Mouse (Mus musculus) forebrain, embryonic 15.5 days (tissue): Measurements from ENCODE around the gene Slc7a7. TPM values are rescaled to one million over a fixed set of nuclear protein-coding genes. Genes with fewer than 3 reads are reported as not detected.

Source experiments
- ATAC-seq: fragments of 200-750 bp; cut with Nextera tagmentation; replicated peaks from 2 replicates; pipeline ENCODE4 v1.8.0; 2017; ENCODE audit warnings: mild to moderate bottlenecking, moderate TSS enrichment, moderate library complexity
- H3K27ac ChIP-seq: fragments of 300-500 bp; sonication (generic); replicated peaks from 2 replicates; pipeline ENCODE4 v1.5.1; 2015; ENCODE audit warnings: mild to moderate bottlenecking, inconsistent platforms
- H3K27me3 ChIP-seq: fragments of 300-500 bp; sonication (generic); 2 replicates; pipeline ENCODE4 v1.6.1; 2015; ENCODE audit warnings: inconsistent platforms
- H3K36me3 ChIP-seq: fragments of 300-500 bp; sonication (generic); 2 replicates; pipeline ENCODE4 v1.6.1; 2015; ENCODE audit warnings: mild to moderate bottlenecking, inconsistent platforms
- H3K4me1 ChIP-seq: fragments of 300-500 bp; sonication (generic); 2 replicates; pipeline ENCODE4 v1.6.1; 2015; ENCODE audit warnings: inconsistent platforms
- H3K4me2 ChIP-seq: fragments of 300-500 bp; sonication (generic); replicated peaks from 2 replicates; pipeline ENCODE4 v1.6.1; 2015; ENCODE audit warnings: mild to moderate bottlenecking, inconsistent platforms
- H3K4me3 ChIP-seq: fragments of 300-500 bp; sonication (generic); 2 replicates; pipeline ENCODE4 v1.5.1; 2015; ENCODE audit warnings: mild to moderate bottlenecking, inconsistent platforms
- H3K9ac ChIP-seq: fragments of 300-500 bp; sonication (generic); replicated peaks from 2 replicates; pipeline ENCODE4 v1.6.1; 2015; ENCODE audit warnings: mild to moderate bottlenecking, inconsistent platforms
- H3K9me3 ChIP-seq: fragments of 300-500 bp; sonication (generic); 2 replicates; pipeline ENCODE4 v1.6.1; 2016; ENCODE audit warnings: inconsistent platforms
- WGBS: fragments of 180-500 bp; shearing (Covaris S2); methylation state at CpG from one replicate; pipeline ENCODE4 v1.1.7; 2015; ENCODE audit warnings: mixed read lengths; 5-methylcytosine and 5-hydroxymethylcytosine counted together
- polyA plus RNA-seq: library from polyadenylated mRNA; unstranded; fragments of >200 nt; fragmentation: Nextera tagmentation; extraction: Ambion mirVana; gene quantifications from 2 replicates; pipeline ENCODE4 v1.2.1, GENCODE M21; 2015

The Slc7a7 gene
- polyA plus RNA-seq, 1 experiment from 2014 or later = 5.0 TPM

- Histone ChIP-seq H3K4me2 (no peak overlapping the region), H3K36me3 (no peaks in the 10 kb centered on the region), H3K27me3 (no peaks in the 10 kb centered on the region), H3K4me3 (no peak overlapping the region), H3K27ac (no peak overlapping the region), H3K9me3 (no peaks in the 10 kb centered on the region), H3K4me1 (no peaks in the 10 kb centered on the region), H3K9ac (no peak overlapping the region)
- no peak for ATAC-seq
- 76% methylated on average over 3 of the region's 3 CpGs for WGBS
Observed at GRCm38 (mm10) chr14:54401723-54402122, 15.9 kb downstream of the Slc7a7 start.

DNA sequence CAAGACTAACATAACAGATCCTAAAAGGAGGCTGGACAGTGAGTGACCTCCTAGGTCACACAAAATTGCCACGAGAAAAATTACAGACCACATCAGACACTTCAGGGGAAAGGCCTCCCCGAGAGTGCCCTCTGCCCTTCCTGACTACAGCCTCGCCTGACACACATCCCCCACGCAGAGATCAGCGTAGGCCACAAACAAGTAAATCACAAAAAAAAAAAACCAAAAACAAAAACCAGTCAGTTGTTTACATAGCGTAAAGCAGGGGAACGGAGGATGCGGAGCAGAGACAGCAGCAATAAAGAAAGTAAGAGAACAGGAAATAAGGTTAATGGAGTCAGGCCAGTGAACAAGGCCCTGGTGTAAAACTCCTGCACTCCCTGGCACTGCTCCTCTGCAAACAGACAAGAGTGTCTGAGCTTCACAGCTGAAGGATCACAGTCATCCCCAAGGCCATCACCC lies 18.6 kb downstream of the Slc7a7 start:
- H3K9me3 ChIP-seq = no peaks in the 10 kb centered on the region
- no peaks in the 10 kb centered on the region for H3K4me1 ChIP-seq
- no peak overlapping the region for H3K27ac ChIP-seq
- ATAC-seq = no peak
- no peaks in the 10 kb centered on the region for H3K36me3 ChIP-seq
- 74% methylated on average over 8 of the region's 8 CpGs for WGBS
- H3K4me3 ChIP-seq = no peak overlapping the region
- H3K27me3 ChIP-seq = no peaks in the 10 kb centered on the region
- no peak overlapping the region for H3K9ac ChIP-seq
- H3K4me2 ChIP-seq = no peak overlapping the region

- no peaks in the 10 kb centered on the region for H3K4me1 ChIP-seq
- no peak overlapping the region for H3K4me2 ChIP-seq
- no peaks in the 10 kb centered on the region for H3K36me3 ChIP-seq
- H3K9ac ChIP-seq = no peak overlapping the region
- no peak overlapping the region for H3K27ac ChIP-seq
- no peaks in the 10 kb centered on the region for H3K9me3 ChIP-seq
- no peaks in the 10 kb centered on the region for H3K27me3 ChIP-seq
- 79% methylated on average over 7 of the region's 7 CpGs for WGBS
- ATAC-seq = no peak
- H3K4me3 ChIP-seq = no peak overlapping the region
Observed at GRCm38 (mm10) chr14:54398528-54398916, 19.1 kb downstream of the Slc7a7 start.

GRCm38 (mm10) chr14:54397872-54398527 lies 19.6 kb downstream of the Slc7a7 start:
- H3K36me3 ChIP-seq = no peaks in the 10 kb centered on the region
- H3K4me2 ChIP-seq = no peak overlapping the region
- H3K27me3 ChIP-seq = no peaks in the 10 kb centered on the region
- H3K4me1 ChIP-seq = no peaks in the 10 kb centered on the region
- no peak overlapping the region for H3K4me3 ChIP-seq
- no peak overlapping the region for H3K9ac ChIP-seq
- no peak for ATAC-seq
- H3K9me3 ChIP-seq = no peaks in the 10 kb centered on the region
- 86% methylated on average over 7 of the region's 7 CpGs for WGBS
- H3K27ac ChIP-seq = no peak overlapping the region

- Histone ChIP-seq H3K9me3 (no peaks in the 10 kb centered on the region), H3K4me3 (no peak overlapping the region), H3K4me1 (no peaks in the 10 kb centered on the region), H3K36me3 (no peaks in the 10 kb centered on the region), H3K27ac (no peak overlapping the region), H3K9ac (no peak overlapping the region), H3K27me3 (no peaks in the 10 kb centered on the region), H3K4me2 (no peak overlapping the region)
- no peak for ATAC-seq
- 88% methylated on average over 7 of the region's 7 CpGs for WGBS
Observed at GRCm38 (mm10) chr14:54396685-54397084, 20.9 kb downstream of the Slc7a7 start.

GRCm38 (mm10) chr14:54394309-54394708 lies 23.3 kb downstream of the Slc7a7 start:
- Histone ChIP-seq H3K4me2 (no peak overlapping the region), H3K27ac (no peak overlapping the region), H3K4me1 (no peaks in the 10 kb centered on the region), H3K27me3 (no peaks in the 10 kb centered on the region), H3K9me3 (no peaks in the 10 kb centered on the region), H3K36me3 (no peaks in the 10 kb centered on the region), H3K4me3 (no peak overlapping the region), H3K9ac (no peak overlapping the region)
- ATAC-seq = no peak

- no peaks in the 10 kb centered on the region for H3K9me3 ChIP-seq
- H3K4me3 ChIP-seq = no peak overlapping the region
- no peaks in the 10 kb centered on the region for H3K4me1 ChIP-seq
- H3K27ac ChIP-seq = no peak overlapping the region
- no peak for ATAC-seq
- no peak overlapping the region for H3K9ac ChIP-seq
- no peak overlapping the region for H3K4me2 ChIP-seq
- 83% methylated on average over 3 of the region's 3 CpGs for WGBS
- no peaks in the 10 kb centered on the region for H3K36me3 ChIP-seq
- no peaks in the 10 kb centered on the region for H3K27me3 ChIP-seq
Observed at GRCm38 (mm10) chr14:54393794-54394193, 23.8 kb downstream of the Slc7a7 start.

DNA sequence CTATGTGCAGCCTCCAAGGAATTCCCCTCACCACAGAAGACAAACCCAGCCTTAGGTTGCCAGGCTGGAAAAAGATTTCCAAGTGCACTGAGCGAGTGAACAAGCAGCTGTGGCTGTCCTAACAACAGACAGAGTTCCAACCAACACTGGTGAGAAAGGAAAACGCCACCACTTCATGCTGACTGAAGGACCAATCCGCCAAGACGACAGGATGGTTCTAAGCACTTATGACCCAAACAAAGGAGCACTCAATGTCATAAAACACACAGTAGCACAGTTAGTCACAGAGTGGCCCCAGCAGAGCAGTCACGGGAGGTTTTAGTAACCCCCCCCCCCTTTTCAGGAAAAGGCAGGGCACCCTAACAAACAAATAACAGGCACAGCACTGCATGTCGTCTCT lies 26.7 kb downstream of the Slc7a7 start:
- no peak overlapping the region for H3K4me2 ChIP-seq
- H3K36me3 ChIP-seq = no peaks in the 10 kb centered on the region
- H3K27me3 ChIP-seq = no peaks in the 10 kb centered on the region
- no peaks in the 10 kb centered on the region for H3K9me3 ChIP-seq
- no peak overlapping the region for H3K4me3 ChIP-seq
- ATAC-seq = no peak
- WGBS = 67% methylated on average over 6 of the region's 6 CpGs
- no peak overlapping the region for H3K27ac ChIP-seq
- no peaks in the 10 kb centered on the region for H3K4me1 ChIP-seq
- H3K9ac ChIP-seq = no peak overlapping the region

- Histone ChIP-seq H3K9ac (no peak overlapping the region), H3K4me2 (no peak overlapping the region), H3K27me3 (no peaks in the 10 kb centered on the region), H3K4me1 (no peaks in the 10 kb centered on the region), H3K4me3 (no peak overlapping the region), H3K36me3 (no peaks in the 10 kb centered on the region), H3K9me3 (no peaks in the 10 kb centered on the region), H3K27ac (no peak overlapping the region)
- WGBS = 89% methylated on average over 6 of the region's 6 CpGs
- no peak for ATAC-seq
Observed at GRCm38 (mm10) chr14:54387546-54387945, 30.0 kb downstream of the Slc7a7 start.

DNA sequence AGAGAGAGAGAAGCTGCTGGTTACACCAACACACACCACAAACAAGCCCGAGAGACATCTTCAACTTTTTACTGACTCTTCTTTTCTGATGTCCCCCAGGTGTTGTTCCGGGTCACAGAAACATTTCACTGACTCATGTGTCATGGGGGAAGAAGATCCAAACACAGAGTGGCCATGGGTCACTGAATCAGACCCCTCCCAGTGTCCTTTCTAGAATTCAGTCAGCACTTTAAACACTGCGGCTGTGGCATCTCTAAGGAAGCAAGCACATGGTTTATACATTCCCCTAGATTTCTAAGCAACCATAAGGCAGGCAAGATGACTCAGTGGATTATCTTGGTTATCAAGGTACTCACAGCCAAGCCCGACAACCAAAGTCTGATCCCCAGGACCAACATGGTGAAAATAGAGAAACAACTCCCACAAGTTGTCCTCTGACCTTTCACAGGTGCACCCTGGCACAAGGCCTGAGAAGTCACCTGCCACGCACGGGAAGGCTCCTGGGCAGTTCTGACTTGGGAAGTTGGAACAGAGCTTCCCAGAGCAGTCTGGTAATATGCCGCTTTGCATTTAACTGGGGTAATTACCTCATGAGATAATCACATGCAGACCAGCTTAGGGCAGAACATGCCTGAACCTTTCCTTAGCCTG lies 31.5 kb downstream of the Slc7a7 start:
- no peaks in the 10 kb centered on the region for H3K36me3 ChIP-seq
- WGBS = 87% methylated on average over 7 of the region's 7 CpGs
- no peak overlapping the region for H3K4me2 ChIP-seq
- no peak overlapping the region for H3K27ac ChIP-seq
- no peak overlapping the region for H3K4me3 ChIP-seq
- no peak overlapping the region for H3K9ac ChIP-seq
- H3K9me3 ChIP-seq = no peaks in the 10 kb centered on the region
- ATAC-seq = no peak
- H3K4me1 ChIP-seq = no peaks in the 10 kb centered on the region
- no peaks in the 10 kb centered on the region for H3K27me3 ChIP-seq

DNA sequence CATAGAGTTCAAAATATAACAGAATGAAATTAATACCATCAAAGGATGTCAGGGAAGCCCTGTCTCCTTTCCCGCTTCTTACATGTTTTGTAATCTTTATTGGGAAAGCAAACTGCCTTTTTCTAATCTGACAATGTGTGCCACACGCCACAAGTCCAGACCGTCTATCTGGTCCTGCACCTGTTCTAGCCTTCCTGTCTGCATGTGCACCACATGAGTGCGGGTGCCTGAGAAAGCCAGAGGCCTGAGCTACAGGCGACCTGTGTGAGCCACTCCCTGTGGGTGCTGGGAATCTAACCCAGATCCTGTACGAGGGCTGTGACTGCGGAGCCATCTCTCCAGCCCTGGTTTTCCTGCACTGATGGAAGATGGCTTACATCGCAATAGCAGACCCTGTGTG lies 33.2 kb downstream of the Slc7a7 start:
- WGBS = 96% methylated on average over 8 of the region's 8 CpGs
- ATAC-seq = no peak
- no peaks in the 10 kb centered on the region for H3K4me1 ChIP-seq
- no peaks in the 10 kb centered on the region for H3K27me3 ChIP-seq
- no peaks in the 10 kb centered on the region for H3K36me3 ChIP-seq
- H3K9me3 ChIP-seq = no peaks in the 10 kb centered on the region
- H3K4me3 ChIP-seq = no peak overlapping the region
- no peak overlapping the region for H3K9ac ChIP-seq
- no peak overlapping the region for H3K27ac ChIP-seq
- H3K4me2 ChIP-seq = no peak overlapping the region

DNA sequence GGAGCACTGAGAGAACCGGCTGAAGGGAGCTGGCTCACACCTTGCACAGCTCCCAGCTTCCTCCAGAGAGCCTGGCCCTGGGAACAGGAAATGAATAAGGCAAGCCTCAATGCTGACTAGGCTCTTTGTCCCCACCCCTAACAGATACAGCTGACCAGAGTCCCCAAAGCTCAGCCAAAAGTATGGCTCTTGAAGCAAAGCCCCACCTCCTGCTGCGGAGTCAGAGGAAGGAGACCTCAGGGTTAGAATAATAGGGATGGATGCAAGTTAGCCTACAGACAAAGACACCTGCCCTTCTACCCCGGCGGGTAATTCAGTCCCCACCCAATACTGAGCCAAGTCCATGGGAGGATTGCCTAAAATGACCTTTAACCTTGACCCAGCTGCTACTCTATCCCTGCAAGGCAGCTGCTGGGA lies 34.2 kb downstream of the Slc7a7 start:
- Histone ChIP-seq H3K36me3 (no peaks in the 10 kb centered on the region), H3K4me3 (no peak overlapping the region), H3K4me2 (no peak overlapping the region), H3K9me3 (no peaks in the 10 kb centered on the region), H3K9ac (no peak overlapping the region), H3K4me1 (no peaks in the 10 kb centered on the region), H3K27ac (no peak overlapping the region), H3K27me3 (no peaks in the 10 kb centered on the region)
- ATAC-seq = no peak
- 51% methylated on average over 4 of the region's 4 CpGs for WGBS

GRCm38 (mm10) chr14:54382641-54383040 lies 34.9 kb downstream of the Slc7a7 start:
- Histone ChIP-seq H3K27ac (no peak overlapping the region), H3K4me1 (no peaks in the 10 kb centered on the region), H3K9ac (no peak overlapping the region), H3K36me3 (no peaks in the 10 kb centered on the region), H3K27me3 (no peaks in the 10 kb centered on the region), H3K9me3 (no peaks in the 10 kb centered on the region), H3K4me2 (no peak overlapping the region), H3K4me3 (no peak overlapping the region)
- ATAC-seq = no peak; the same call in 1 of the 2 replicates
- WGBS = 56% methylated on average over 9 of the region's 9 CpGs
